Mouse (Mus musculus): ENCODE measurements around the gene 1810062G17Rik.

Gene 1810062G17Rik

GRCm38 (mm10) chr3:36475532-36476087 is at the start of gene 1810062G17Rik, which contains the start of gene Anxa5:
Gene 1810062G17Rik (plus strand): TSS chr3:36475937.
Gene Anxa5 (minus strand): TSS chr3:36475894.
- peak; percentile 98 to 99 for DNase-seq

- no peak for DNase-seq
Measured at GRCm38 (mm10) chr3:36427386-36427785, 48.4 kb upstream of the 1810062G17Rik start.

GRCm38 (mm10) chr3:36430360-36430759 is 45.4 kb upstream of the 1810062G17Rik start:
- no peak for DNase-seq

- no peak for DNase-seq
Measured at GRCm38 (mm10) chr3:36440280-36440679, 35.5 kb upstream of the 1810062G17Rik start.

- peak; percentile 42 to 70 for DNase-seq
Measured at GRCm38 (mm10) chr3:36442426-36442825, 33.3 kb upstream of the 1810062G17Rik start.

- no peak for DNase-seq
Measured at GRCm38 (mm10) chr3:36446041-36446440, 29.7 kb upstream of the 1810062G17Rik start.

- DNase-seq = no peak
Measured at GRCm38 (mm10) chr3:36446506-36446905, 29.2 kb upstream of the 1810062G17Rik start.

- DNase-seq = no peak
Measured at GRCm38 (mm10) chr3:36446918-36447317, 28.8 kb upstream of the 1810062G17Rik start.

GRCm38 (mm10) chr3:36449292-36450165 is 26.2 kb upstream of the 1810062G17Rik start:
- no peak for DNase-seq

GRCm38 (mm10) chr3:36452502-36452901 is 23.2 kb upstream of the 1810062G17Rik start:
- DNase-seq = no peak

GRCm38 (mm10) chr3:36455124-36455523 is 20.6 kb upstream of the 1810062G17Rik start:
- no peak for DNase-seq

GRCm38 (mm10) chr3:36455566-36455965 is 20.2 kb upstream of the 1810062G17Rik start:
- no peak for DNase-seq

GRCm38 (mm10) chr3:36460717-36461116 is 15.0 kb upstream of the 1810062G17Rik start:
- DNase-seq = no peak

- DNase-seq = no peak
Measured at GRCm38 (mm10) chr3:36461819-36462218, 13.9 kb upstream of the 1810062G17Rik start.

- no peak for DNase-seq
Measured at GRCm38 (mm10) chr3:36462348-36462747, 13.4 kb upstream of the 1810062G17Rik start.

- no peak for DNase-seq
Measured at GRCm38 (mm10) chr3:36465538-36465937, 10.2 kb upstream of the 1810062G17Rik start.

- no peak for DNase-seq
Measured at GRCm38 (mm10) chr3:36467632-36468031, 8.1 kb upstream of the 1810062G17Rik start.

- no peak for DNase-seq
Measured at GRCm38 (mm10) chr3:36468871-36469270, 6.9 kb upstream of the 1810062G17Rik start.

GRCm38 (mm10) chr3:36471856-36472255 is 3.9 kb upstream of the 1810062G17Rik start:
- DNase-seq = no peak

- DNase-seq = no peak
Measured at GRCm38 (mm10) chr3:36473222-36473621, 2.5 kb upstream of the 1810062G17Rik start.

GRCm38 (mm10) chr3:36474421-36474820 is 1.3 kb upstream of the 1810062G17Rik start:
- no peak for DNase-seq

GRCm38 (mm10) chr3:36474938-36475483 is 726 bp upstream of the 1810062G17Rik start:
- peak; percentile 49 to 72 for DNase-seq

- peak in 1 of 2 experiments; percentile 18 for DNase-seq
Measured at GRCm38 (mm10) chr3:36476261-36477155, 771 bp downstream of the 1810062G17Rik start.
